Mouse (Mus musculus): Measurements from ENCODE around the gene Ttc17.
A peak's percentile ranks its signal among the peaks of the same experiment; 100 is the strongest.

Ttc17 gene

GRCm38 (mm10) chr2:94290483-94290882, 116.0 kb downstream of the Ttc17 start:
- peak; percentile 62 for DNase-seq (ENCODE audit: low read depth)

GRCm38 (mm10) chr2:94289659-94290058, 116.8 kb downstream of the Ttc17 start:
- no peak for DNase-seq (ENCODE audit: low read depth)

GRCm38 (mm10) chr2:94289169-94289568, 117.3 kb downstream of the Ttc17 start:
- no peak for DNase-seq (ENCODE audit: low read depth)

- DNase-seq (ENCODE audit: low read depth) = no peak
These were observed 118.4 kb downstream of the Ttc17 start for GRCm38 (mm10) chr2:94288086-94288485.

- no peak for DNase-seq (ENCODE audit: low read depth)
These were observed 119.1 kb downstream of the Ttc17 start for GRCm38 (mm10) chr2:94287435-94287834.

- DNase-seq (ENCODE audit: low read depth) = no peak
These were observed 123.0 kb downstream of the Ttc17 start for GRCm38 (mm10) chr2:94283526-94283925.

- no peak for DNase-seq (ENCODE audit: low read depth)
These were observed 126.9 kb downstream of the Ttc17 start for GRCm38 (mm10) chr2:94279596-94279995.

- DNase-seq (ENCODE audit: low read depth) = no peak
These were observed 130.4 kb downstream of the Ttc17 start for GRCm38 (mm10) chr2:94276103-94276502.

- no peak for DNase-seq (ENCODE audit: low read depth)
These were observed 130.8 kb downstream of the Ttc17 start for GRCm38 (mm10) chr2:94275658-94276057.

- DNase-seq (ENCODE audit: low read depth) = peak; percentile 75
These were observed 133.1 kb downstream of the Ttc17 start for GRCm38 (mm10) chr2:94273154-94274021.

GRCm38 (mm10) chr2:94271176-94271575, 135.3 kb downstream of the Ttc17 start:
- no peak for DNase-seq (ENCODE audit: low read depth)

GRCm38 (mm10) chr2:94268835-94269234, 137.7 kb downstream of the Ttc17 start:
- DNase-seq (ENCODE audit: low read depth) = no peak

GRCm38 (mm10) chr2:94267213-94267850, 139.2 kb downstream of the Ttc17 start:
- no peak for DNase-seq (ENCODE audit: low read depth)

- DNase-seq (ENCODE audit: low read depth) = no peak
These were observed 139.9 kb downstream of the Ttc17 start for GRCm38 (mm10) chr2:94266381-94267160.

GRCm38 (mm10) chr2:94265221-94266191, 141.0 kb downstream of the Ttc17 start:
- no peak for DNase-seq (ENCODE audit: low read depth)

- DNase-seq (ENCODE audit: low read depth) = no peak
These were observed 141.8 kb downstream of the Ttc17 start for GRCm38 (mm10) chr2:94264631-94265098.

- DNase-seq (ENCODE audit: low read depth) = no peak
These were observed 142.5 kb downstream of the Ttc17 start for GRCm38 (mm10) chr2:94264006-94264405.

- no peak for DNase-seq (ENCODE audit: low read depth)
These were observed 143.0 kb downstream of the Ttc17 start for GRCm38 (mm10) chr2:94263530-94263937.

GRCm38 (mm10) chr2:94262917-94263529, 143.5 kb downstream of the Ttc17 start:
- DNase-seq (ENCODE audit: low read depth) = no peak

GRCm38 (mm10) chr2:94254102-94254501, 152.4 kb downstream of the Ttc17 start:
- peak; percentile 46 for DNase-seq (ENCODE audit: low read depth)

Data from induced T-regulatory cell, adult 2 months (primary cell).